Mouse (Mus musculus) forebrain, embryonic 10.5 days (tissue): ENCODE measurements around the gene Iqce. TPM values are rescaled to one million over a fixed set of nuclear protein-coding genes. Genes with fewer than 3 reads are reported as not detected.
A peak's percentile ranks its signal among the peaks of the same experiment; 100 is the strongest.
"Not testable (repeated sequence)": the region's sequence is repeated elsewhere in the genome, so short reads cannot be mapped to it uniquely, and the experiment has no call there.

Experiments
- DNase-seq: peaks from one replicate; pipeline ENCODE4 v3.0.0-alpha.2; 2017; ENCODE audit warnings: low spot score; ENCODE audit errors: extremely low spot score
- H3K27ac ChIP-seq: fragments of 300-500 bp; sonication (generic); 2 replicates; pipeline ENCODE4 v1.5.1; 2016; ENCODE audit warnings: mild to moderate bottlenecking
- H3K27me3 ChIP-seq: fragments of 300-500 bp; sonication (generic); 2 replicates; pipeline ENCODE4 v1.6.1; 2016; ENCODE audit warnings: mild to moderate bottlenecking; ENCODE audit not compliant: poor library complexity, severe bottlenecking
- H3K36me3 ChIP-seq: fragments of 300-500 bp; sonication (generic); replicated peaks from 2 replicates; pipeline ENCODE4 v1.6.1; 2016; ENCODE audit warnings: mild to moderate bottlenecking, moderate library complexity
- H3K4me1 ChIP-seq: fragments of 300-500 bp; sonication (generic); 2 replicates; pipeline ENCODE4 v1.6.1; 2016
- H3K4me3 ChIP-seq: fragments of 300-500 bp; sonication (generic); 2 replicates; pipeline ENCODE4 v1.5.1; 2016; ENCODE audit warnings: mild to moderate bottlenecking, moderate library complexity
- H3K9me3 ChIP-seq: fragments of 300-500 bp; sonication (generic); 2 replicates; pipeline ENCODE4 v1.6.1; 2016; ENCODE audit warnings: mild to moderate bottlenecking, moderate library complexity
- WGBS: fragments of 180-500 bp; shearing (Covaris S2); methylation state at CpG from one replicate; pipeline ENCODE4 v1.1.7; 2016; 5-methylcytosine and 5-hydroxymethylcytosine counted together
- polyA plus RNA-seq: library from polyadenylated mRNA; unstranded; fragments of >200 nt; fragmentation: Nextera tagmentation; extraction: Ambion mirVana; gene quantifications from 2 replicates; pipeline ENCODE4 v1.2.1, GENCODE M21; 2016

Gene Iqce
- polyA plus RNA-seq, 1 experiment from 2014 or later: 24.0 TPM

- WGBS: 92% methylated on average over 11 of the region's 11 CpGs
- DNase-seq: no peak
- H3K36me3 ChIP-seq: peaks cover 90% of the 10 kb centered on the region
- H3K4me1 ChIP-seq: no peaks in the 10 kb centered on the region
- no peaks in the 10 kb centered on the region for H3K9me3 ChIP-seq
- no peaks in the 10 kb centered on the region for H3K27me3 ChIP-seq
- H3K4me3 ChIP-seq: no peak overlapping the region
- H3K27ac ChIP-seq: no peak overlapping the region
These were observed 27.1 kb downstream of the Iqce start for GRCm38 (mm10) chr5:140675079-140675478.

- peaks cover 91% of the 10 kb centered on the region for H3K36me3 ChIP-seq
- DNase-seq: no peak
- H3K4me1 ChIP-seq: no peaks in the 10 kb centered on the region
- WGBS: 91% methylated on average over 17 of the region's 17 CpGs
- no peak overlapping the region for H3K4me3 ChIP-seq
- peaks cover 4% of the 10 kb centered on the region for H3K9me3 ChIP-seq
- no peak overlapping the region for H3K27ac ChIP-seq
- no peaks in the 10 kb centered on the region for H3K27me3 ChIP-seq
These were observed 28.1 kb downstream of the Iqce start for GRCm38 (mm10) chr5:140674036-140674435.

- not testable (repeated sequence) for H3K27ac ChIP-seq, DNase-seq, H3K9me3 ChIP-seq, H3K27me3 ChIP-seq, H3K4me3 ChIP-seq, H3K4me1 ChIP-seq
- WGBS: 91% methylated on average over 6 of the region's 6 CpGs
- peaks cover 92% of the 10 kb centered on the region for H3K36me3 ChIP-seq
These were observed 29.6 kb downstream of the Iqce start for GRCm38 (mm10) chr5:140672603-140673002.

GRCm38 (mm10) chr5:140672115-140672514, 30.1 kb downstream of the Iqce start:
- Histone ChIP-seq H3K9me3 (peaks cover 9% of the 10 kb centered on the region), H3K36me3 (peaks cover 89% of the 10 kb centered on the region)
- WGBS: 91% methylated on average over 6 of the region's 6 CpGs

GRCm38 (mm10) chr5:140663621-140664180, 38.5 kb downstream of the Iqce start:
- H3K4me1 ChIP-seq: peaks cover 56% of the 10 kb centered on the region
- 65% methylated on average over 7 of the region's 7 CpGs for WGBS
- no peak overlapping the region for H3K4me3 ChIP-seq
- no peaks in the 10 kb centered on the region for H3K27me3 ChIP-seq
- peak; percentile 54 for DNase-seq
- H3K27ac ChIP-seq: peak overlapping the region; percentile 65
- H3K9me3 ChIP-seq: peaks cover 2% of the 10 kb centered on the region; the same call in 1 of the 2 replicates
- peaks cover 30% of the 10 kb centered on the region for H3K36me3 ChIP-seq

More at GRCm38 (mm10) chr5:140672115-140672514, 30.1 kb downstream of the Iqce start:
- H3K27ac ChIP-seq: no peak overlapping the region
- no peaks in the 10 kb centered on the region for H3K27me3 ChIP-seq
- H3K4me3 ChIP-seq: no peak overlapping the region
- no peak for DNase-seq
- 0 out of 2 replicates have a peak, but pooled peaks cover 3% of the 10 kb centered on the region for H3K4me1 ChIP-seq

- 76% methylated on average over 17 of the region's 17 CpGs for WGBS
- Histone ChIP-seq H3K27ac (peak overlapping the region; percentile 65), H3K27me3 (no peaks in the 10 kb centered on the region), H3K4me3 (no peak overlapping the region), H3K36me3 (peaks cover 22% of the 10 kb centered on the region), H3K9me3 (no peaks in the 10 kb centered on the region), H3K4me1 (peaks cover 60% of the 10 kb centered on the region)
- no peak for DNase-seq
These were observed 39.2 kb downstream of the Iqce start for GRCm38 (mm10) chr5:140662741-140663592.

GRCm38 (mm10) chr5:140661875-140662643, 40.1 kb downstream of the Iqce start:
- peaks cover 16% of the 10 kb centered on the region for H3K36me3 ChIP-seq
- DNase-seq: no peak
- H3K27ac ChIP-seq: peak overlapping the region; percentile 65
- H3K4me1 ChIP-seq: peaks cover 63% of the 10 kb centered on the region
- H3K27me3 ChIP-seq: no peaks in the 10 kb centered on the region
- WGBS: 83% methylated on average over 12 of the region's 12 CpGs
- no peaks in the 10 kb centered on the region for H3K9me3 ChIP-seq
- no peak overlapping the region for H3K4me3 ChIP-seq

GRCm38 (mm10) chr5:140661427-140661826, 40.8 kb downstream of the Iqce start:
- no peak overlapping the region for H3K4me3 ChIP-seq
- WGBS: 86% methylated on average over 8 of the region's 8 CpGs
- H3K36me3 ChIP-seq: peaks cover 15% of the 10 kb centered on the region
- H3K27me3 ChIP-seq: no peaks in the 10 kb centered on the region
- H3K9me3 ChIP-seq: no peaks in the 10 kb centered on the region
- H3K4me1 ChIP-seq: peaks cover 63% of the 10 kb centered on the region
- peak overlapping the region; percentile 65 for H3K27ac ChIP-seq
- no peak for DNase-seq

GRCm38 (mm10) chr5:140660398-140660797, 41.8 kb downstream of the Iqce start:
- Histone ChIP-seq H3K27me3 (no peaks in the 10 kb centered on the region), H3K4me3 (peak overlapping the region; percentile 29; the same call in 1 of the 2 replicates), H3K27ac (peak overlapping the region; percentile 82), H3K36me3 (peaks cover 4% of the 10 kb centered on the region), H3K9me3 (no peaks in the 10 kb centered on the region), H3K4me1 (peaks cover 63% of the 10 kb centered on the region)
- 63% methylated on average over 1 of the region's 1 CpGs for WGBS
- DNase-seq: no peak

- DNase-seq: peak; percentile 68
- WGBS: 28% methylated on average over 16 of the region's 16 CpGs
- peaks cover 63% of the 10 kb centered on the region for H3K4me1 ChIP-seq
- H3K27ac ChIP-seq: peak overlapping the region; percentile 82
- no peaks in the 10 kb centered on the region for H3K27me3 ChIP-seq
- H3K9me3 ChIP-seq: no peaks in the 10 kb centered on the region
- peak overlapping the region; percentile 29 for H3K4me3 ChIP-seq
- peaks cover 2% of the 10 kb centered on the region for H3K36me3 ChIP-seq
These were observed 42.4 kb downstream of the Iqce start for GRCm38 (mm10) chr5:140659607-140660272.

GRCm38 (mm10) chr5:140654096-140654845, 47.9 kb downstream of the Iqce start:
- Histone ChIP-seq H3K27me3 (peaks cover 4% of the 10 kb centered on the region; the same call in 1 of the 2 replicates), H3K9me3 (no peaks in the 10 kb centered on the region), H3K4me3 (no peak overlapping the region), H3K4me1 (peaks cover 32% of the 10 kb centered on the region), H3K36me3 (no peaks in the 10 kb centered on the region), H3K27ac (peak overlapping the region; percentile 48)
- no peak for DNase-seq
- WGBS: 89% methylated on average over 15 of the region's 15 CpGs
